Mouse (Mus musculus) cerebellum, postnatal 36 days (tissue): ENCODE measurements around the gene Slc30a2.
"Not testable (repeated sequence)": the region's sequence is repeated elsewhere in the genome, so short reads cannot be mapped to it uniquely, and the experiment has no call there.

Source experiments
- DNase-seq, 2 experiments: peaks; one replicate each; pipeline ENCODE4 v3.0.0; 2021 to 2022; ENCODE audit warnings: mixed read lengths in 2 of 2

Gene Slc30a2

DNA sequence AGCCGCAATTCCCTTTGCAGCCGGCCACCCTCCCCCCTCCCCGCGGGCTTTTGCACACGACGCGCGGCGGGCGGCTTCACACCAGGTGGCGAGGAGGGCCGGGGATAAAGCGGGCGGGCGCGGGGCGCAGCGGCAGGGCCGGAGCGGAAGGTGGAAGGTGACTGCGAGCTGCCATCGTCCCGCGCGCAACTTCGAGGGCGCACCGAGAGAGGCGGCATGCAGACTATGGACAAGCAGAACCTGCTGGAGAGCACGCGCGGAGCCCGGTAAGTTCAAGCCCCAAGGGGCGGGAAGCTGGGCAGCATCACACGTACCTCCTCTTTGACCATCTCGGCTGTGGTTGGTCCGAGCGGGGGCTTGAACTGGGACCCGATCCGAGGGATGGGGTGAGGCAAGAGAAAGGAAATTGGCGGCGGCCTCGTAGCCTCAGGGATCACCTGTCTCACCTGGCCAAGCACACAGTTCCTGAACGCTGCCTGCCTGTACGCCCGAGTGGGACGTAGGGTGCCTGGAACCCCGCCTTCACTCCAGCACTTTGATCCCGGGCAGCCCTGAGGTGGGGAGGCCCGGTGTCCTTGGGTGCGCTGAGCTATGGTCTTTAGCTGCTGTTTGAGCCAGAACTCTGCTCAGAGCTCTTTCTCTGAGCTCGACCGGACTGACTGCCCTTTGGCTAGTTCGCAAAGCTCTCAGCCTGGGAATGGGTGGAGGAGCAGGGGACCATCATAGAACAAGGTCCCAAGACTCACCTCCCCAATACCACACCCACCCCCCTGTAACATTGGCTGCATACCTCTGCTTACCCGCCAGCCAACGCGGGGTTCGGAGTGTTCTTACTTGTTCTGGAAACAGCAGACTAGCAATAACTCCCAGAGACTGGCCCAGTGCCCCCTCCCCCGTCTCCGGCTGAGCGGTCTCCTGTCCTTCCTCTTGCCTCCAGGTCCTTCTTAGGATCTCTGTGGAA, at the start of gene Slc30a2:
Gene Slc30a2 (plus strand): TSS at position 111 of the 961 bp plus-strand sequence.
- DNase-seq = no peak

DNA sequence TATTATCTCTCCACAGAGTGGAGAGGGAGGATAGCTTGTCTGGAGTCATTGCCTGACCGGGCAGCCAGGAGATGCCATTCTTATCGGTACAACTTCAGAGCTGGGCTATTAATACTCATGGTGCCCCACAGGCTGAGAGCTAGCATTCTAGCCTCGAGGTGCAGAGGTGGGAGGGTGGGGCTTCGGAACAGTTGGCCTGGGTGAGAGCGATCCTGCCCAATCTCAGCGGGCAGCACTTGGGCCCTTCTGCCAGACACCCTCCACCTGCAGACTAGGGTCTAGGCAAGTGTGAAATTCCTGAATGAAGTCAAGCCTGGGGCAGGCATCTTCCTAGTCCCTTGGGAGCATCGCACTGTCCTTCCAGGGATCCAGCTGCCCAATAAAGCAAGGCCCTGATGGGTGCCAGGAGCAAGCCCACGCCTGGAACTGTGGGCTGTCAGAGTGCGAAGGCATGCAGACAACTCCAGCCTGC, 49.3 kb upstream of the Slc30a2 start:
- no peak for DNase-seq

DNA sequence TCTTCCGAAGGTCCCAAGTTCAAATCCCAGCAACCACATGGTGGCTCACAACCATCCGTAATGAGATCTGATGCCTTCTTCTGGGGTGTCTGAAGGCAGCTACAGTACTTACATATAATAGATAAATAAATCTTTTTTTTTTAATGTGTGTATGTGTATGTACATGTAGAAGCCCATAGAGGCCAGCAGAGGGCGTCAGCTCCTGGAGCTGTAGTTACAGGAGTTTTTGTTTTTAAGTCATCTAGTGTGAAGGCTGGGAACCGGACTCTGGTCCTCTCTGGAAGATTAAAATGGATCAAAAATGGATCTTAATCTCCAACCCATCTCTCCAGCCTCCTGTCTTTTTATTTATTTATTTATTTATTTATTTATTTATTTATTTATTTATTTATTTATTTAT, 46.9 kb upstream of the Slc30a2 start:
- not testable (repeated sequence) for DNase-seq

DNA sequence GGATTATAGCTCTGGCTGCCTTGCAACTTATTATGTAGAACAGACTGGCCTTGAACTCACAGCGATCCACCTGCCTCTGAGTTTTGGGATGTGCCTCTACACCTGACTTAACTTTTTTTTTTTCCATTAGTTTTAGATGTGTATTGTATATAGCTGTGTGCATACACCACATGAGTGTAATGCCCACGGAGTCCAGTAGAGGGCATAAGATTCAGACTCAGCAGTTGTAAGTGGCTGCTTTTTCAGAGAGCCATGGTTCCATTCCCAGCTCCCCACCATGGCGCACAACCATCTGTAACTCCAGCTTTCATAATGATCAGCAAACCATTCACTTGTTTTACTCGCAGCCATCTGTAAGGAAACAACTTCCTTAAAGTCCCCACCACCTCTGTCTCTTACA, 46.5 kb upstream of the Slc30a2 start:
- DNase-seq = no peak

DNA sequence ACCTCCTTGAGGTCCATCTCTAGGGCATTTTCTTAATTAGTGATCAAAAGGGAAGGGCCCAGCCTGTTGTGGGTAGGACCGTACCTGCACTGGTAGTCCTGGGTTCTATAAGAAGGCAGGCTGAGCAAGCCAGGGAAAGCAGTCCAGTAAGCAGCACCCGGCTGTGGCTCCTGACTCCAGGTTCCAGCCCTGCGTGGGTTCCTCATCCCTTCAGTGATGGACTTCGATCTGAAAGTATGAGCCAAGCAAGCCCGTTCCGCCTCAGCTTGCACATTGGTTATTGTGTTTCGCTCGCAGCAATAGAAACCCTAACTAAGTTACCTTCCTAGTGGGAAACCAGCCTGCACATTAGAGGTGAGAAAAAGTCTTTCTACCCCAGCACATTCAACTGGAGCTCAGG, 45.6 kb upstream of the Slc30a2 start:
- no peak for DNase-seq

DNA sequence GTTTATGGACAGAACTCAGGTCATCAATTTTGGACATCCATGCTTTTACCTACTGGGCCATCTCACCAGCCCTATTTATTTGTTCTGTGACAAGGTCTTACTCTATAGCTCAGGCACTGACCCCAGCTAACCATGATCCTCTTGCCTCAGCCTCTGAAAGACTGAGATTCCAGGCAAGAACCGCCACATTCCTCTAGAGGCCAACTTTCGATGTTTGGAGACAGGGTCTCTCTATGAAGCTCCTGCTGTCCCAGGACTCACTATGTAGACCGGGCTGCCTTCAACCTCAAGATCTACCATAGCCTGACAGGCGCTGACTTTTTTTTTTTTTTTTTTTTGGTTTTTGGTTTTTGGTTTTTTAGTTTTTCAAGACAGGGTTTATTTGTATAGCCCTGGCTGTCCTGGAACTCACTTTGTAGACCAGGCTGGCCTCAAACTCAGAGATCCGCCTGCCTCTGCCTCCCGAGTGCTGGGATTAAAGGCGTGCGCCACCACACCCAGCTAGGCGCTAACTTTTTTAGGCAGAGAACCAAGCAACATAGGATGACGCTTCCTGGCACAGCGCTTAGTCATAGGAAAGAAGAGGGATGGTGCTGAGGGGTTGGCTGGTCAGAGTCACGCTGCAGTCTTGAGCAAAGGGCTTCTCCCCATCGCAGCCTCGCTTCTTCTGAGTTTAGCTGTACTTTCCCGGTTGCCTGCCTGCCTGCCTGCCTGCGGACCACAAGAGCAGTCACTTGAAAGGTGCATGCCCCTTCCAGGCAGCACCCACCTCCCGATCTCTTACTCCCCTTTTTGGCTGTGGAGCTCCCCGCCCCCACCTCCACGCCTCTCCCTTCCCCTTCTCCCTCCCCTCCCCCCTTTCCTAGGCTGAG, 44.1 kb upstream of the Slc30a2 start:
- no peak for DNase-seq

DNA sequence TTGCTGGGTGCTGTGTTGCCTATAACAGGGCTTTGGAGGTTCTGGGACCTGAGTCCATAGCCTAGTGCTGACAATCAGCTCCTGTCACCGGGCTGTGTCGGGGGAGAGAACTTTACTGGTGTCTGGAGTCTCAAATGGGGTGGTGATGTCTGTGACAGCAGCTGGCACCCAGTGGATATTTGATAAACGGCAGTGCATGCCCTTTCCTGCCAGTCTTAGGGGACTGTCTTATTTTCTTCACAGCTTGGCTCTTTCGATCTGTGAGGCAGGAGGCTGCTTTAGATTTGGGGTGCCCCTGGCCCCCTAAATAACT, 43.5 kb upstream of the Slc30a2 start:
- DNase-seq = no peak

DNA sequence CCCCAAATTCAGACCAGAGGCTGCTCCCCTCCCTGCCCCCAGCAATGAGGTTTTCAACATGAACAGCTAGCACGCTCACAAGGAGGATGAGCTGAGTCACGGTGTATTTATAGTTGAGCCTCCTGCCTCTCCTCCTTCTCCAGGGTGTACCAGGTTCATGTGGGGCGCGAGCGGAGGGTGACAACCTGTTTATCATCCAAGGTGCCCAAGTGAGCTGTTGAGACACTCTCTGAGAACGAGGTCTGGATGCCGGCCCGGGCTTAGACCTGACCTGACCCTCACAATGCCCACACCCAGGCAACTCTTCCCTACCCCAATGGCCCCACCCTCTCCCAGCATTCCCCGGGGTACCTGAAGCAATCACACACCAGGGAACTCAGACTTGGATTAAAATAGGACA, 42.7 kb upstream of the Slc30a2 start:
- DNase-seq = no peak

DNA sequence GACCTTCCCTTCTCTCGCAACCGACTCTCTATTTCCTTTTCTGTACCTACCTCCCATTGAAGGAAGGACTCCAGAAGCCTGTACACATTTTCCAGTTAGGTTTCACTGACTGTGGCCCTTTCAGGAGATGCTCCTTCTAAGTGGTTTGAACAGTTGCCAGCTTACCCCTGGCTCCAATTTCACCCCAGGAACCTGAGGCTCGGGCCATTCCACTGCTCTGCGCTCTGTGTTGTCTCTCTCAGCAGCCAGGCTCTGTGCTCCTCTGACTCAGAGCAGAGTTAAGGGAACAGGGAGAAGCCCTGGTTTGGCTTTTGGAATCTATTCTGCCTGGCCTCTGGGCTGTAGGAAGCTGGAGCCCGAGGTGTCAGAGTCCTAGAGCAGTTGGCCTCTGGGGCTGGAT, 40.9 kb upstream of the Slc30a2 start:
- DNase-seq = no peak

DNA sequence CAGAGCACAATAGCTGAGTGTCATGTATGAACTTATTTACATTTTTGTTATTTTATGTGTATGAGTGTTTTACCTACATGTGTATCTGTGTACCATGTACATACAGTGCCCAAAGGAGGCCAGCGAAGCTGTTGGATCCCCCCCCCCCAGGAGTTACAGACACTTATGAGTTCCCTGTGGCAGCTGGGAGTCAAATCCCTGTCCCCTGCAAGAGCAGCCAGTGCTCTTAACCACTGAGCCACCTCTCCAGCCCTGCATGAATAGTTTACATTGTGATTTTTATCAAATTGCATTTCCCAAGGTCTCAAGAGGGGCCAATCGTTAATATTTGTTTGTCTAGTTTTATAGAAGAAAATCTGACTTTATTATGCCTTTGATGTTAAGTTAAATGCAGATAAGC, 36.0 kb upstream of the Slc30a2 start:
- DNase-seq = no peak

DNA sequence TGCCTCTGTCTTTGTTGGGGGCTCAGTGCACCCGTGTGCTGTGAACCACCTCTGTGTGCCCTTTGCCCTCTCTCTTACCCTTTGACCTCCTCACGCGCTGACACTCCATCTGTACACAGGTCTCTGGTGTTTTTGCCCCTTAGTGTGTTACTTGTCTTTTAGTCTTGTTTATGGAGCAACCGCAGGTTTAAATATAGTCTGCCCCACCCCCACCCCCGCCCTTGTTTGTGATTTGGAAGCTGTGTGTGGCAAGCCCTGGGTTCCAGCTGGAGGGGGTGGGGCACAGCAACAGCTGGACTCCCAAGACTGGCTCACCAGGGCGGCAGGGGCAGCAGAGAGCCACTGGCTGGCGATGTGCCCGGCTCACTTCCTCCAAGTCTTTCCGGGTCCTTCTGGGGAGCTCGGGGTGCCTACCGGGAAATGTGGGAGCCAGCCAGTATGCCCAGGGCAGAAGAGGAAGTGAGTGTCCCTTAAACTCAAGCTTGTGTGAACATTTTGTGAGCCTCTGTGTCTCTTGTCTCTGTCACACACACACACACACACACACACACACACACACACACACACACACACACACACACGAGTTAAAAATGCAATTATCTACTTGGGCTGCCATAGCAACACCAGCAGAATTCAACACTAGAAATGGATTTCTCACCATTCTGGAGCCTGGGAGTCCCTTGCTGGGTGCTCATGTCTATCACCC, 35.5 kb upstream of the Slc30a2 start:
- no peak for DNase-seq

DNA sequence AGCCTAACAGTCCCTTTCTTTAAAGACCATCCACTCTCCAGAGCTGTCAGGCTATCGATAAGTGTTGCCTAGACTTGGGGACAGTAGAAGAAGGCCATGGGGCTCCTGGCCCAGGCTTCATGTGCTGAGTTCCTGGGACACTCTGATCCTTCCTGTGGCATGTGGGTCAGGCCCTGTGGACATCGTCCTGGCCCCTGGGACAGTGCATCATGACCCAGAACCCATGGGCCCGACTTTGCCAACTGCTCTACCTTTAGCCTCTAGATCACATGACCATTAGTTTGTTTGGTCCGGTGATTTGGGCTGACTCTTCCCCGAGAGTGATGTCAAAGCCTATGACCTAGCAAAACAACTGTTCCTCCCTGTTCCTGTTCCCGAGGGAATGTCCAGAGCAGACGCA, 32.9 kb upstream of the Slc30a2 start:
- no peak for DNase-seq

DNA sequence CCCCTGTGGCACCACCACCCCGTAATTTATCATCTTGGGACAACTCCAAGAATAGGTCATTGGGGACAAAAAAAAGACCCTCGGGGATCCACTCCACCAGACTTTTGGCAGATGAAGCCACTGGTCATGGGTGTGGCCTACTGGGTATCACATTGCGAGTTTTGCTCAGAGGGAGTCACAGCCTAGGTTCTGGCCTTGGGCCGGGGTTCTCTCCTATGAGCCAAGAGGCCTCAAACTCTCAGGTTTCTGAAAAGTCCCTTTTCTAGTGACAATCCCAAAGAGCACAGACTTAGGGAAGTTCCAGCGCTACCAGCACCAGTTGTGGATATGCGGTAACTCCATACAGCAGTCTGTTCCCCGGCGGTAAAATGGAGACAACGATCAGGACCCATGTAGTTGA, 32.3 kb upstream of the Slc30a2 start:
- DNase-seq = no peak

DNA sequence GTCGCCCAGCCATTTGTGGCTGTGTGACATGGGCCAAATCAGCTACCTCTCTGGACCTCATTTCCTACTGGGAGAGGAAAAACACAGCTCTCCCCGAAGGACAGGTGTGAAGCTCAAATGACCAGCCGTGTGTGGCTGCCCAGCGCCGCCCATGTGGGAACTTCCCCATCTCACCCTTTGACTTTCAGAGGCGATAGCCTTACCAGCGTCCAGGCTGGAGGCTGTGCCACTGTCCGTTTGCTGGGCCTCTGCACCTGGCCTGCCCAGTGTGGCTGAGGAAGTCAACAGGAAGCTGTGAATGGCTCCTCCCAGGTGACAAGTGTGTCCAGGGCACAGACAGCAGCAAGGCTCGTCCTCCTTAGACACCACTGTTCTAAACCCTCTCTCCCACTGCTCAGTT, 31.2 kb upstream of the Slc30a2 start:
- DNase-seq = no peak

DNA sequence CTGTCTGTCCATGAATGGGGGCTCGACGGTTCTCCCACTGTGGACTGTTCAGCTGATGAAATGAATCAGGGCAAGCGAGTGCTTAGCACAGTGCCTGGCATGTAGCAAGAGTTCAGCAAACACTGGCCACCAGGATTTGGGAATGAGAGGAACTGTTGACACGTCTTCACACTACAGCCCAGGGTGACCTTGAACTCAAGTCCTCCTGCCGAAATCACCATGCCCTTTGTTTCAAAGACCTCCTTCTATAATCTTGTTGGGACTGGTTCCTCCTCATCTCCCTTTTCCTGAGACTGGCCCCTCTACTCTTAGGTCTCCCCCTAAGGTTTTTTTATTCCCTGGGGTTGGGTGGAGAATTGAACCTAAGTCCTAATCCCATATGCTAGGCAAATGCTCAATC, 30.6 kb upstream of the Slc30a2 start:
- DNase-seq = no peak

DNA sequence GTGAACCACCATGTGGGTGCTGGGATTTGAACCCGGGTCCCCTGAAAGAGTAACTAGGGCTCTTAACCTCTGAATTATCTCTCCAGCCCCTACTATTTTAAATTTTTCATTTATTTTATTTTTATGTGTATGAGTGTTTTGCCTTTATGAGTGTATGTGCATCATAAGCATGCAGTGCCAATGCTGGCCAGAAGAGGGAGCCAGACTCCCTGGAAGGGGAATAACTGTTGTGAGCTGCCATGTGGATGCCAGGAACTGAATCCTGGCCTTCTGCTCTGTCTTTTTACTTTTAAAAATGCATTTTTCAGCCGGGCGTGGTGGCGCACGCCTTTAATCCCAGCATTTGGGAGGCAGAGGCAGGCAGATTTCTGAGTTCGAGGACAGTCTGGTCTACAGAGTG, 30.1 kb upstream of the Slc30a2 start:
- no peak for DNase-seq

DNA sequence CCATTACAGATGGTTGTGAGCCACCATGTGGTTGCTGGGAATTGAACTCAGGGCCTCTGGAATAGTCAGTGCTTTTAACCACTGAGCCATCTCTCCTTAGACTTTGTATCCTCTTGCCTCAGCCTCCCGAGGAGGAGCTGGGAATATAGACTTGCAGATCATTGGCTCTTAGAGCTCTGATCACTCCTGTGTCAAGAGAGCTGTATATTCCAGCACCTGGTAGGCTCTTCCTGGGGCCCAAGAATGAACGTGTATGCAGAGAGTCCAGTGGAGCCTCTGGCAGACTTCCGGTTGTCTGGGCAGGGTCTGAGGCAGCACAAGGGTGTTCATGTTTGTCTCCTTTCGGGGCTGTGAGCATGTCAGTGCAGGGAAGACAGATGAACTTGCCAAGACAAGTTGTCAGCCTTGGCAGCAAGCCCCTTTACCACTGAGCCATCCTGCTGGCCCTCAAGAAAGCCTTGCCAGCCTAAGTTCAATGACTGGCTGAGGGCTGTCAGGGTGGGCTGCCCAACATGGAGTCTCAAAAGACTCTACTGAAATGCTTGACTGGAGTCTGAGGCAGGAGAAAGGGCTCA, 28.8 kb upstream of the Slc30a2 start:
- DNase-seq = no peak

DNA sequence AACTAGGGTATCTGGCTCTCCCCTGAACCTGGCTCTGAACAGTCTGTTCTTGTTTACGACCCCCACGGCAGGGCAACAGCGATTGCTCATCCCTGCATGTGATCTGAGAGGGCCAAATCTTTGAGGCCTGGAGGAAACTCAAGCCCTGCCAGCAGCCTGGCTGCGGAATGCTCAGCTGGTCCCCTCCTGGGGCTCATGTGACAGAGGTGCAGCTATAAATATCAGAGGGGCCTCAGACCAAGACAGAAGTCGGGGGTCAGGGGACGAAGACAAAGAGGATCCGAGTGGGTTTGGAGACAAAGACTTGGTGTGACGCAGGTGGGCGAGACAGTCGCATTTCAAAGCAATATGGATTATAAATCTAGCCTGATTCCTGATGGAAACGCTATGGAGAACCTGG, 28.1 kb upstream of the Slc30a2 start, which contains the start of gene Trim63:
Gene Trim63 (plus strand): TSS at position 245 of the 400 bp plus-strand sequence.
- no peak for DNase-seq

DNA sequence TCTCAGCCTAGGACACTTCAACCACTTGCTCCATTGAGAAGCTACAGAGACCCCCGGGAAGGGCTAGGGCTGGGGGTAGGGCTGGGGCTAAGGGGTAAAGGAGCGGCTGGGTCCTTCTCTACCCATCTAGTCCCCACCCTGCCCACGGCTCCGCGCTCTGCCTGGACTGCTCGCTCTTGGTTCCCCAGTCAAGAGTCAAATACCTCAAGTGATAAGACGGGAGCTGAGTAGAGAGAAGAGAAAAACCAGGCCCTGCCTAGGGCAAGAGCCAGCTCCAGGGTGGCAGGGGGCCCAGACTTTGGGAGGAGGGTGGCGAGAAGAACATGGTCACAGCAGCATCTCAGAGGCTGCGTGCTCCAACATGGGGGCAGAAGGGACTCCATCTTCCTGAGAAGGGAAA, 27.5 kb upstream of the Slc30a2 start:
- DNase-seq = no peak

DNA sequence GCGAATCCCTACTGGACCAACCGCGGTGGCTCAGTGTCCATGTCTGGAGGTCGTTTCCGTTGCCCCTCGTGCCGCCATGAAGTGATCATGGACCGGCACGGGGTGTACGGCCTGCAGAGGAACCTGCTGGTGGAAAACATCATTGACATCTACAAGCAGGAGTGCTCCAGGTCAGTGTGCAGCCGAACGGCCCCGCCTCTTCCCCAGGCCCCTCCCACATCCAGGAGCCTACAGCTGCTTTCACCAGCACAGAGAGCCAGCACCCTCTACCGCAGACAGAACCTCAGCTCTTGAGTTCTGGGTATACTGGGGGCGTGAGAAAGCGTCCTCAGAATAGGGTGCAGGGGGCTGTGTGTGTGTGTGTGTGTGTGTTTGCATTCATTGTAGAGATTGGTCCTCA, 26.6 kb upstream of the Slc30a2 start:
- DNase-seq = no peak

DNA sequence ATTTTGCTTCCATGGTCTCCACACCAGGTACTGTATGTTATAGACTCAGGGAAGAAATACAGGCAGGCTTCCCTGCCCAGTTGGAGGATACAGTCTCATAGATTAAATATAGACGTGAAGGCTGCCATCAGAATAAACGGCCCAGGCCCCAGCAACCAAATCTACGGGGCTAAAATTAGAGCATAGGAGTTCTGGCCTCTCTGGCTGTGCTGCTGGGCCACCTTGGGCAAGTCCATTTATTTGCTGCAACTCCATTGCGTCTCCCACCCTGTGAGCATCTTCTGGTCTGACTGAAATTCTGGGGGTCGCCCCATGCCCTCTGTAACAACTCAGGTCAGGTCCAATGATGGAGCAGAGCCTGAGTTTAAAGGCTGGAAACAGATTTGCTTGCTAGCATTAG, 23.9 kb upstream of the Slc30a2 start:
- no peak for DNase-seq

DNA sequence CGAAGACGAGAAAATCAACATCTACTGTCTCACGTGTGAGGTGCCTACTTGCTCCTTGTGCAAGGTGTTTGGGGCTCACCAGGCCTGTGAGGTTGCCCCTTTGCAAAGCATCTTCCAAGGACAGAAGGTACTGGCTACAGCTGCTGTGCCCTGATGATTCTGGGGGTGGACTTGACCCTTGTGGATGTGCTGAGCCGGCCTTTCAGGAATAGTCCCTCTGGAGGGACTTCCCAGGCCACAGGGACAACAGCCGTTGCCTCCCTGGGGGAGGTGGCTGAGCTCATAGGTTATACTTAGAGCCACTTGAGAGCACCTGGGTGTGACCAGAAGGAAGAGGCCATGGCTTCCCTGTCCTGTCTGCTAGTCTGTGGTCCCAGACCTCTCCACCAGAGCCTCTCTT, 23.3 kb upstream of the Slc30a2 start:
- DNase-seq = no peak

DNA sequence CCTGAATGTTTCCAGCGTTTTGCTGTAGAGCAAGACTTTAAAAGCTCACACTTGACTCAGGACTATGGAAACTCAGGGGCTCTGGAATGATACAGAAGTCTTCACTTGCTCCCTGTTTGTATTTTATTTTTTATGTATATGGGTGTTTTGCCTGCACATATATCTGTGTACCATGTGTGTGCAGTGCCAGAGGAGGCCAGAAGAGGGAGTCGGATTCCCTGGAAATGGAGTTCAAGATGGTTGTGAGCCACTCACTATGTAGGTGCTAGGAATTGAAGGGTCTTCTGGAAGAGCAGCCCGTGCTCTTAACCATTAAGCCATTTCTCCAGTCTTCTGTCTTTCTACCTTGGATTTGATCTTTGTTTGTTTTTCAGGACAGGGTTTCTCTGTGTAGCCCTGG, 21.5 kb upstream of the Slc30a2 start:
- DNase-seq = no peak
